ENCODE assay signal across 15 mouse cellular contexts in genomic region chr2:112561549-112561948, GRCm38 (mm10).
"Had no signal": no experiment of that assay in that cellular context is flagged by ENCODE, and none has a peak within 500 bp of the region (broad histone marks: within the 10 kb centered on the region; RNA-seq: fewer than 3 reads in every experiment).

No protein-coding gene starts in this region.

- H3K9me3 ChIP-seq: megakaryocyte, embryonic 14.5 days; midbrain, embryonic 13.5 days; midbrain, embryonic 15.5 days; neural tube, embryonic 12.5 days; stomach, embryonic 15.5 days had no signal

- H3K9ac ChIP-seq: lung, embryonic 14.5 days; midbrain, embryonic 13.5 days; midbrain, embryonic 15.5 days; neural tube, embryonic 12.5 days; stomach, embryonic 15.5 days had no signal

- H3K36me3 ChIP-seq: midbrain, embryonic 13.5 days; midbrain, embryonic 15.5 days; neural tube, embryonic 12.5 days; stomach, embryonic 15.5 days had no signal

- ATAC-seq: midbrain, embryonic 13.5 days; midbrain, embryonic 15.5 days had no signal

- H3K27ac ChIP-seq: midbrain, embryonic 13.5 days; midbrain, embryonic 15.5 days; neural tube, embryonic 12.5 days; stomach, embryonic 15.5 days; stomach, postnatal 0 days had no signal

- DNase-seq: lung, adult 18-20 months; lung, embryonic 14.5 days; lung, postnatal 10 days; lung, postnatal 4 days; right cerebral cortex, postnatal 14 days; thymus, adult 2 months; thymus, postnatal 25 days; thymus, postnatal 4 days had no signal

- H3K27me3 ChIP-seq: megakaryocyte, embryonic 14.5 days; midbrain, embryonic 13.5 days; midbrain, embryonic 15.5 days; neural tube, embryonic 12.5 days; stomach, embryonic 15.5 days had no signal

- H3K4me2 ChIP-seq: lung, embryonic 14.5 days; midbrain, embryonic 11.5 days; midbrain, embryonic 13.5 days; midbrain, embryonic 15.5 days; neural tube, embryonic 12.5 days; stomach, embryonic 15.5 days had no signal

- H3K4me3 ChIP-seq: megakaryocyte, embryonic 14.5 days; midbrain, embryonic 13.5 days; midbrain, embryonic 15.5 days; neural tube, embryonic 12.5 days; stomach, embryonic 15.5 days had no signal

- H3K4me1 ChIP-seq: megakaryocyte, embryonic 14.5 days; midbrain, embryonic 15.5 days; neural tube, embryonic 12.5 days; stomach, embryonic 15.5 days had no signal
